Mouse (Mus musculus) G1E (cell line): ENCODE measurements around the gene Vmn2r67. TPM values are rescaled to one million over a fixed set of nuclear protein-coding genes. Genes with fewer than 3 reads are reported as not detected.
"Not testable (repeated sequence)": the region's sequence is repeated elsewhere in the genome, so short reads cannot be mapped to it uniquely, and the experiment has no call there.

Experiments
- ATAC-seq: 2 replicates; pipeline ENCODE4 v1.8.0; 2016; ENCODE audit warnings: mild to moderate bottlenecking; ENCODE audit not compliant: insufficient number of reproducible peaks, poor library complexity, low FRiP score, severe bottlenecking; ENCODE audit errors: extremely low read depth
- DNase-seq: peaks from one replicate; pipeline ENCODE4 v3.0.0; 2012; ENCODE audit warnings: low spot score
- H3K27me3 ChIP-seq: 2 replicates; pipeline ENCODE4 v1.6.1; 2012; ENCODE audit warnings: mild to moderate bottlenecking, low read length, inconsistent platforms; ENCODE audit not compliant: insufficient read depth
- H3K36me3 ChIP-seq: replicated peaks from 2 replicates; pipeline ENCODE3; 2012; ENCODE audit warnings: mild to moderate bottlenecking, inconsistent platforms
- H3K4me1 ChIP-seq: 2 replicates; pipeline ENCODE4 v1.6.1; 2012; ENCODE audit warnings: low read depth, low read length, inconsistent platforms, mixed read lengths; ENCODE audit not compliant: insufficient read depth
- H3K4me3 ChIP-seq: 2 replicates; pipeline ENCODE4 v1.5.1; 2012; ENCODE audit warnings: low read depth, mild to moderate bottlenecking, inconsistent platforms, low read length, moderate library complexity, mixed read lengths
- H3K9me3 ChIP-seq: replicated peaks from 2 replicates; pipeline ENCODE4 v1.6.1; 2012; ENCODE audit warnings: inconsistent platforms
- CTCF ChIP-seq: IDR thresholded peaks from 2 replicates; pipeline ENCODE4 v1.5.1; 2012; ENCODE audit warnings: low read depth, low read length, inconsistent platforms, mixed read lengths
- GATA1 ChIP-seq: IDR thresholded peaks from 2 replicates; pipeline ENCODE4 v1.6.1; 2012; ENCODE audit warnings: borderline replicate concordance, low read length, inconsistent platforms, mixed read lengths
- GATA2 ChIP-seq: IDR thresholded peaks from 2 replicates; pipeline ENCODE4 v1.6.1; 2012; ENCODE audit warnings: low read depth, low read length, inconsistent platforms, borderline replicate concordance
- POLR2AphosphoS5 ChIP-seq: IDR thresholded peaks from 2 replicates; pipeline ENCODE4 v1.6.1; 2012; ENCODE audit warnings: low read depth, low read length, inconsistent platforms; ENCODE audit not compliant: insufficient replicate concordance
- TAL1 ChIP-seq: conservative IDR thresholded peaks from 2 replicates; pipeline ENCODE4 v1.6.1; 2012; ENCODE audit warnings: low read depth, low read length, inconsistent platforms, mixed read lengths
- polyA plus RNA-seq: library from polyadenylated mRNA; stranded (reverse); fragments of >175 nt; gene quantifications from 2 replicates; pipeline ENCODE4 v1.2.3, GENCODE M21; 2012
- total RNA-seq, 2 experiments: library from RNA; stranded (forward) in 1 of 2; stranded (reverse) in 1 of 2; fragments of 200-1000 nt in 1 of 2; fragments of >200 nt in 1 of 2; fragmentation: Nextera tagmentation in 1 of 2; gene quantifications; 2 replicates each; pipeline ENCODE4 v1.2.3; 2014 to 2017

Vmn2r67 gene
- total RNA-seq (2014; fragmentation: Nextera tagmentation) (not detected in 2 replicates), total RNA-seq (2017) (under 0.01 and 0.05 TPM in 2 replicates), polyA plus RNA-seq (not detected in 2 replicates)

DNA sequence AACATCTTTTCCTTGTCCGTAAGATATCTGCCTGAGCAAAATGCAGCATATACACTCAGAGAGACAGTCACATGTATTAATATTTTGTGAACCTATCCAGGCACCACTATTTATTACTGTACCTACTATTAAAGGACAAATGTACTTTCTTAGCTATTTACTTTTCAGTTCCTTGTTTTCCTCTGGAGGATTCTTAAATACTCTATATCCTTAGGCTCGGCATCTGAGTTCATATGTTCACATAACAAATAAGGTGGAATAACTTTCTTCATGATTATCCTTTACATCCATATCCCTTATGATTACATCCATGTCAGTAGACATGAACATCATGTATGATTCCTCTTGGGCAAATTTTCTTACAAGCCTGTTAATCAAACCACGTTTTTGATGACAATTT lies at the start of gene Vmn2r67:
Gene Vmn2r67, minus strand, starts transcription at position 101 of the 400 bp plus-strand sequence.
- Histone ChIP-seq H3K27me3 (no peaks in the 10 kb centered on the region), H3K4me1 (no peaks in the 10 kb centered on the region), H3K36me3 (no peaks in the 10 kb centered on the region), H3K4me3 (no peak within 1 kb of the TSS), H3K9me3 (no peaks in the 10 kb centered on the region)
- TF ChIP-seq GATA1, result no peak
- no peak for TF ChIP-seq CTCF
- TF ChIP-seq TAL1, result no peak
- TF ChIP-seq POLR2AphosphoS5, result no peak
- TF ChIP-seq GATA2, result no peak
- ATAC-seq (no peak), DNase-seq (no peak)

DNA sequence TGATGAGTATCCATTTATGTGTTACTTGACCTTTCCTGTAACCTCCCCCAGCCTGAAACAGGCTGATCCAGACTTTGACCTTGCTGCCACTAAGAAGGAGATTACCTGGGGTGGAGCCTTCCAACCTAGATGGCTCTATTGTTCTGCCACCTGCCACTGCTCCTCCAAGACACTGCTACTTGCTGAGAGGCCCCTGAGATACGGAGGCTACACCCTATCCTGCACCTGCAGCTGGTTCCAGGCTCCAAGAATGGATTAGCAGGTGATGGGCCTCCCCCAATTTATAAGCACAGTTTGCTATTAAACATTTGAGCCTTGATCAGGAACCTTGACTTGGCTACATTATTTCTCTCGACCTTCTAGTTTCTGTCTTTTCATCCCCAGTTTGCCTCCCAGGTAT lies 51.3 kb downstream of the Vmn2r67 start:
- not testable (repeated sequence) for H3K4me3 ChIP-seq, H3K4me1 ChIP-seq, H3K36me3 ChIP-seq, H3K9me3 ChIP-seq, DNase-seq, H3K27me3 ChIP-seq, ATAC-seq

Other genes with a start within 250 kb of the Vmn2r67 start
- not detected in 2 replicates for gene Vmn2r65, start 191.9 kb downstream of the Vmn2r67 start, total RNA-seq (2014; fragmentation: Nextera tagmentation)
- gene Vmn2r65, start 191.9 kb downstream of the Vmn2r67 start, total RNA-seq (2017), result 0.06 and 0.11 TPM in 2 replicates
- not detected in 2 replicates for gene Vmn2r65, start 191.9 kb downstream of the Vmn2r67 start, polyA plus RNA-seq
- gene Vmn2r66, start 143.7 kb downstream of the Vmn2r67 start, total RNA-seq (2014; fragmentation: Nextera tagmentation), result not detected in 2 replicates
- 0.05 and 0.06 TPM in 2 replicates for gene Vmn2r66, start 143.7 kb downstream of the Vmn2r67 start, total RNA-seq (2017)
- not detected in 2 replicates for gene Vmn2r66, start 143.7 kb downstream of the Vmn2r67 start, polyA plus RNA-seq
- not detected in 2 replicates for gene Vmn2r68, start 81.8 kb upstream of the Vmn2r67 start, total RNA-seq (2014; fragmentation: Nextera tagmentation)
- 0.12 TPM in 1 of 2 replicates, not detected in the other for gene Vmn2r68, start 81.8 kb upstream of the Vmn2r67 start, total RNA-seq (2017)
- gene Vmn2r68, start 81.8 kb upstream of the Vmn2r67 start, polyA plus RNA-seq, result not detected in 2 replicates